Mouse (Mus musculus) C2C12 (cell line): Measurements from ENCODE around the gene Cped1.

Experiments used
- CEBPB ChIP-seq: IDR thresholded peaks from one replicate; pipeline ENCODE4 v1.6.1; 2011; ENCODE audit warnings: low read depth, mild to moderate bottlenecking, control low read depth, moderate library complexity
- CTCF ChIP-seq: IDR thresholded peaks from one replicate; pipeline ENCODE4 v1.5.1; 2011; ENCODE audit not compliant: control insufficient read depth, insufficient read depth, insufficient read length
- FOSL1 ChIP-seq: IDR thresholded peaks from one replicate; pipeline ENCODE4 v1.8.0; 2011; ENCODE audit warnings: mild to moderate bottlenecking, low read length; ENCODE audit not compliant: poor library complexity, insufficient read depth, severe bottlenecking
- MAX ChIP-seq: IDR thresholded peaks from one replicate; pipeline ENCODE4 v1.6.1; 2011; ENCODE audit warnings: mild to moderate bottlenecking, control low read depth
- MYOD1 ChIP-seq: IDR thresholded peaks from one replicate; pipeline ENCODE4 v1.6.1; 2011; ENCODE audit warnings: low read depth; ENCODE audit not compliant: control insufficient read depth, insufficient read length
- MYOG ChIP-seq: IDR thresholded peaks from one replicate; pipeline ENCODE4 v1.6.1; 2011; ENCODE audit not compliant: control insufficient read depth, insufficient read length; ENCODE audit errors: extremely low read depth
- USF1 ChIP-seq: IDR thresholded peaks from one replicate; pipeline ENCODE4 v1.6.1; 2011; ENCODE audit warnings: low read depth, mild to moderate bottlenecking, control low read depth, moderate library complexity

- TF ChIP-seq CTCF (no peak), MYOG (no peak), MYOD1 (peak; percentile 35), CEBPB (no peak), USF1 (no peak), MAX (peak; percentile 35), FOSL1 (no peak)
Measured at GRCm38 (mm10) chr6:22101939-22102338, 116.2 kb downstream of the Cped1 start.
